Mouse (Mus musculus) MEL-GATA-1-ER (cell line): ENCODE measurements around the gene Itgae.

Source experiments
- DNase-seq: peaks from one replicate; pipeline ENCODE4 v3.0.0-alpha.2; 2012; ENCODE audit warnings: low read depth; ENCODE audit errors: extremely low read depth

Itgae gene

DNA sequence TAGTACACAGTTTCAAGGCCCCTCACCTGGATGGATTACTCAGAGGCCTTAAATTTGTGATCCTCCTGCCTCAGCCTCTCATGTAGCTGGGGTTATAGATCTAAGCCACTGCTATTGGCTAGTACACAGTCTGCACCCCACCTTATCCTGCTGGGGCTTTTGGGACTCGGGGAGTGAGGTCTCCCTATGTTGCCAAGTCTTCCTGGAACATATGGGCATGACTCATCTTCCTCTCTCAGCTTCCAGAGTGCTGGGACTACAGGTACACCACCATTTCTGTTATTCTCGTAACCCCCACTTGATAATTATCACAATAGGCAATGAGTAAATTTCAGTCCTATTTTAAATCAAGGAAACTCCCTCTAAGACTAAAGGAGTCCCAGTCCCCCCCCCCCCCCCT lies 104.1 kb downstream of the Itgae start:
- DNase-seq = no peak
